Mouse (Mus musculus) limb, embryonic 11.5 days (tissue): ENCODE data around the gene Timm8b. TPM values are rescaled to one million over a fixed set of nuclear protein-coding genes. Genes with fewer than 3 reads are reported as not detected.
"Not testable (repeated sequence)": the region's sequence is repeated elsewhere in the genome, so short reads cannot be mapped to it uniquely, and the experiment has no call there.

Experiments used
- ATAC-seq: fragments of 200-750 bp; cut with Nextera tagmentation; 2 replicates; pipeline ENCODE4 v1.8.0; 2017; ENCODE audit warnings: low read depth; ENCODE audit not compliant: insufficient number of reproducible peaks, low FRiP score, low TSS enrichment
- DNase-seq: peaks from one replicate; pipeline ENCODE4 v3.0.0-alpha.2; 2015; ENCODE audit warnings: low spot score
- H3K27ac ChIP-seq: fragments of 300-500 bp; sonication (generic); replicated peaks from 2 replicates; pipeline ENCODE4 v1.5.1; 2014; ENCODE audit warnings: low read depth, mild to moderate bottlenecking, low read length
- H3K27me3 ChIP-seq: fragments of 300-500 bp; sonication (generic); 2 replicates; pipeline ENCODE4 v1.6.1; 2014; ENCODE audit warnings: mild to moderate bottlenecking, low read length, mixed read lengths; ENCODE audit not compliant: control insufficient read depth, insufficient read depth
- H3K36me3 ChIP-seq: fragments of 300-500 bp; sonication (generic); 2 replicates; pipeline ENCODE4 v1.6.1; 2014; ENCODE audit warnings: mild to moderate bottlenecking, low read length, moderate library complexity, mixed read lengths; ENCODE audit not compliant: control insufficient read depth, insufficient read depth
- H3K4me1 ChIP-seq: fragments of 300-500 bp; sonication (generic); 2 replicates; pipeline ENCODE4 v1.6.1; 2014; ENCODE audit warnings: low read length, mixed read lengths; ENCODE audit not compliant: control insufficient read depth, insufficient read depth
- H3K4me2 ChIP-seq: fragments of 300-500 bp; sonication (generic); 2 replicates; pipeline ENCODE4 v1.6.1; 2014; ENCODE audit warnings: low read depth, mild to moderate bottlenecking, moderate library complexity; ENCODE audit not compliant: severe bottlenecking
- H3K4me3 ChIP-seq: fragments of 300-500 bp; sonication (generic); 2 replicates; pipeline ENCODE4 v1.5.1; 2014; ENCODE audit warnings: low read depth, low read length
- H3K9ac ChIP-seq: fragments of 300-500 bp; sonication (generic); 2 replicates; pipeline ENCODE4 v1.6.1; 2014; ENCODE audit warnings: mild to moderate bottlenecking, low read length
- H3K9me3 ChIP-seq: fragments of 300-500 bp; sonication (generic); 2 replicates; pipeline ENCODE4 v1.6.1; 2016; ENCODE audit warnings: low read length; ENCODE audit not compliant: control insufficient read depth
- WGBS: fragments of 180-500 bp; shearing (Covaris S2); extraction: QIAGEN DNeasy Blood & Tissue Kit; methylation state at CpG from one replicate; pipeline ENCODE4 v1.1.7; 2014; 5-methylcytosine and 5-hydroxymethylcytosine counted together
- polyA plus RNA-seq: library from polyadenylated mRNA; unstranded; fragments of >200 nt; fragmentation: Nextera tagmentation; extraction: Ambion mirVana; gene quantifications from 2 replicates; pipeline ENCODE4 v1.2.1, GENCODE M21; 2014

The Timm8b gene
- polyA plus RNA-seq, 1 experiment from 2014 or later, result 308 TPM

GRCm38 (mm10) chr9:50616161-50616560 lies 12.5 kb downstream of the Timm8b start:
- Histone ChIP-seq H3K9ac (peak overlapping the region; percentile 83), H3K36me3 (peaks cover 16% of the 10 kb centered on the region), H3K9me3 (no peaks in the 10 kb centered on the region), H3K4me3 (peak overlapping the region; percentile 90), H3K4me1 (peaks cover 3% of the 10 kb centered on the region; the same call in 1 of the 2 replicates), H3K27ac (no peak overlapping the region), H3K4me2 (peak overlapping the region; percentile 60), H3K27me3 (no peaks in the 10 kb centered on the region)
- ATAC-seq, result no peak
- no peak for DNase-seq
- 41% methylated on average over 11 of the region's 11 CpGs for WGBS

GRCm38 (mm10) chr9:50616766-50617603 lies 13.3 kb downstream of the Timm8b start, which contains the start of the genes Pih1d2 and Nkapd1:
Pih1d2 (plus strand) TSS chr9:50617321.
Nkapd1 (minus strand) TSS chr9:50617464.
- H3K9me3 ChIP-seq, result no peaks in the 10 kb centered on the region
- no peaks in the 10 kb centered on the region for H3K27me3 ChIP-seq
- under 1% methylated on average over 81 of the region's 81 CpGs for WGBS
- peaks cover 3% of the 10 kb centered on the region; the same call in 1 of the 2 replicates for H3K4me1 ChIP-seq
- H3K4me2 ChIP-seq, result peak within 1 kb of the TSS; percentile 60
- peak; percentile 94 for DNase-seq
- peak within 1 kb of the TSS; percentile 90 for H3K4me3 ChIP-seq
- H3K36me3 ChIP-seq, result peaks cover 16% of the 10 kb centered on the region
- H3K27ac ChIP-seq, result peak within 1 kb of the TSS; percentile 78
- peak within 1 kb of the TSS; percentile 83 for H3K9ac ChIP-seq
- peak; percentile 90 for ATAC-seq

- peaks cover 3% of the 10 kb centered on the region; the same call in 1 of the 2 replicates for H3K4me1 ChIP-seq
- ATAC-seq (no peak), DNase-seq (no peak)
- peak overlapping the region; percentile 90 for H3K4me3 ChIP-seq
- no peaks in the 10 kb centered on the region for H3K9me3 ChIP-seq
- H3K4me2 ChIP-seq, result no peak overlapping the region; the same call in 1 of the 2 replicates
- no peaks in the 10 kb centered on the region for H3K27me3 ChIP-seq
- no peak overlapping the region for H3K9ac ChIP-seq
- WGBS, result 62% methylated on average over 9 of the region's 9 CpGs
- peaks cover 11% of the 10 kb centered on the region for H3K36me3 ChIP-seq
- H3K27ac ChIP-seq, result no peak overlapping the region
Observed at GRCm38 (mm10) chr9:50617794-50618330, 14.2 kb downstream of the Timm8b start.

- 85% methylated on average over 6 of the region's 8 CpGs for WGBS
- not testable (repeated sequence) for H3K9ac ChIP-seq, DNase-seq, H3K36me3 ChIP-seq, H3K27me3 ChIP-seq, ATAC-seq, H3K4me1 ChIP-seq, H3K4me3 ChIP-seq, H3K9me3 ChIP-seq, H3K4me2 ChIP-seq, H3K27ac ChIP-seq
Observed at GRCm38 (mm10) chr9:50630903-50631302, 27.2 kb downstream of the Timm8b start.

GRCm38 (mm10) chr9:50632016-50632688 lies 28.4 kb downstream of the Timm8b start:
- DNase-seq (no peak), ATAC-seq (no peak; the same call in 1 of the 2 replicates)
- no peak overlapping the region for H3K9ac ChIP-seq
- H3K4me3 ChIP-seq, result no peak overlapping the region
- H3K36me3 ChIP-seq, result peaks cover 3% of the 10 kb centered on the region; the same call in 1 of the 2 replicates
- no peak overlapping the region for H3K27ac ChIP-seq
- no peaks in the 10 kb centered on the region for H3K9me3 ChIP-seq
- no peaks in the 10 kb centered on the region for H3K4me1 ChIP-seq
- 88% methylated on average over 6 of the region's 6 CpGs for WGBS
- no peak overlapping the region for H3K4me2 ChIP-seq
- no peaks in the 10 kb centered on the region for H3K27me3 ChIP-seq

- Histone ChIP-seq H3K4me3 (no peak overlapping the region), H3K4me1 (no peaks in the 10 kb centered on the region), H3K36me3 (peaks cover 3% of the 10 kb centered on the region; the same call in 1 of the 2 replicates), H3K4me2 (no peak overlapping the region), H3K27ac (no peak overlapping the region), H3K9me3 (no peaks in the 10 kb centered on the region), H3K9ac (no peak overlapping the region), H3K27me3 (no peaks in the 10 kb centered on the region)
- DNase-seq (no peak), ATAC-seq (no peak)
- 52% methylated on average over 2 of the region's 2 CpGs for WGBS
Observed at GRCm38 (mm10) chr9:50633059-50633458, 29.3 kb downstream of the Timm8b start.

GRCm38 (mm10) chr9:50634270-50634669 lies 30.6 kb downstream of the Timm8b start:
- Histone ChIP-seq H3K4me1 (no peaks in the 10 kb centered on the region), H3K27me3 (no peaks in the 10 kb centered on the region), H3K9ac (no peak overlapping the region), H3K27ac (no peak overlapping the region), H3K4me2 (no peak overlapping the region), H3K9me3 (no peaks in the 10 kb centered on the region), H3K4me3 (no peak overlapping the region), H3K36me3 (peaks cover 3% of the 10 kb centered on the region; the same call in 1 of the 2 replicates)
- 94% methylated on average over 11 of the region's 11 CpGs for WGBS
- ATAC-seq, result no peak
- DNase-seq, result no peak

- Histone ChIP-seq H3K27ac (no peak overlapping the region), H3K27me3 (no peaks in the 10 kb centered on the region), H3K4me3 (no peak overlapping the region), H3K4me1 (no peaks in the 10 kb centered on the region), H3K9ac (no peak overlapping the region), H3K36me3 (peaks cover 13% of the 10 kb centered on the region), H3K4me2 (no peak overlapping the region), H3K9me3 (no peaks in the 10 kb centered on the region)
- no peak for DNase-seq
- no peak for ATAC-seq
- 82% methylated on average over 10 of the region's 10 CpGs for WGBS
Observed at GRCm38 (mm10) chr9:50646826-50647370, 43.2 kb downstream of the Timm8b start.
